Mouse (Mus musculus) B cell, adult 67 days (primary cell): ENCODE data around the gene Scd3. TPM values are rescaled to one million over a fixed set of nuclear protein-coding genes. Genes with fewer than 3 reads are reported as not detected.

Source experiments
- total RNA-seq, 2 experiments: library from RNA; stranded (reverse); gene quantifications; 4 replicates each; pipeline ENCODE4 v1.2.4; 2023

The Scd3 gene
- not detected for total RNA-seq

GRCm38 (mm10) chr19:44203015-44203564 is at the start of gene Scd3:
TSS of gene Scd3 (plus strand) at chr19:44203269.

GRCm38 (mm10) chr19:44192342-44192741 is 10.7 kb upstream of the Scd3 start, which contains the start of gene Pkd2l1:
TSS of gene Pkd2l1 (minus strand) at chr19:44192442.

GRCm38 (mm10) chr19:44292941-44293768 is 90.1 kb downstream of the Scd3 start, which contains the start of gene Scd2:
TSS of gene Scd2 (plus strand) at chr19:44293674.

Other genes with a start within 250 kb of the Scd3 start
- gene Cpn1, start 216.7 kb upstream of the Scd3 start, total RNA-seq: not detected
- gene Cyp2c23, start 174.1 kb upstream of the Scd3 start, total RNA-seq: not detected
- gene Erlin1, start 133.5 kb upstream of the Scd3 start, total RNA-seq: 10 to 100 TPM; 21.4 to 24.2 TPM
- 10 to 100 TPM; 95.3 to 97.8 TPM for gene Chuk, start 95.8 kb upstream of the Scd3 start, total RNA-seq
- 10 to 100 TPM; 31.7 to 34.6 TPM for gene Cwf19l1, start 67.4 kb upstream of the Scd3 start, total RNA-seq
- 10 to 100 TPM; 95.1 to 98.6 TPM for gene Bloc1s2, start 56.8 kb upstream of the Scd3 start, total RNA-seq
- gene Pkd2l1, start 10.8 kb upstream of the Scd3 start, total RNA-seq: not detected
- gene Scd2, start 90.4 kb downstream of the Scd3 start, total RNA-seq: 10 to 100 TPM; 35.2 to 49.2 TPM
- 1 to 10 TPM; 1.1 to 1.7 TPM for gene Scd4, start 129.8 kb downstream of the Scd3 start, total RNA-seq
- 1,000 to 10,000 TPM in 1 of 2 experiments, 100 to 1,000 TPM in 1; 906 to 1,054 TPM for gene Scd1, start 204.6 kb downstream of the Scd3 start, total RNA-seq